Mouse (Mus musculus) CD8-positive naive resting alpha-beta T cell, adult 57 days (primary cell): ENCODE measurements around the gene Slc16a11. TPM values are rescaled to one million over a fixed set of nuclear protein-coding genes. Genes with fewer than 3 reads are reported as not detected.

Source experiments
- total RNA-seq: library from RNA; stranded (reverse); gene quantifications from one replicate; pipeline ENCODE4 v1.2.4, GENCODE M21; 2023

The Slc16a11 gene
- not detected for total RNA-seq

DNA sequence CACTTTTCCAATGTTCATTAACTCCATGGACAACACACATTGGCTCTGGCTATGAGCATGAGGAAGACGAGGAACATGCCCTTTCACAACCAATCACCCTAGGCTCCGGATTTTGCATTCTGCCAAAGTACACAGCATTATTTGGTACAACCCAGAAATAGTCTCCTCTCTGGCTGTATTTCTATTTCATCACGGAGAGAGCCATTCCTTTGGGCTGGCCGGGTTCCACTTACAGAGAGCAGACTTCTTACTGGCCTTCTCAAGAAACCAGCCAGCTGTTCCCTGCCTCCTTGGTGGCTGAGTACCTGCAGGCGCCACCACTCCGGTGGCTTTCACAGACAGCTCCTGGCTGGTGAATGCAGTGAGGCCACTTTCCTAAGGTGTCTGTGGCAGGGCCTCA lies at the start of gene Slc16a11:
Gene Slc16a11, plus strand, starts transcription at position 330 of the 400 bp plus-strand sequence.

DNA sequence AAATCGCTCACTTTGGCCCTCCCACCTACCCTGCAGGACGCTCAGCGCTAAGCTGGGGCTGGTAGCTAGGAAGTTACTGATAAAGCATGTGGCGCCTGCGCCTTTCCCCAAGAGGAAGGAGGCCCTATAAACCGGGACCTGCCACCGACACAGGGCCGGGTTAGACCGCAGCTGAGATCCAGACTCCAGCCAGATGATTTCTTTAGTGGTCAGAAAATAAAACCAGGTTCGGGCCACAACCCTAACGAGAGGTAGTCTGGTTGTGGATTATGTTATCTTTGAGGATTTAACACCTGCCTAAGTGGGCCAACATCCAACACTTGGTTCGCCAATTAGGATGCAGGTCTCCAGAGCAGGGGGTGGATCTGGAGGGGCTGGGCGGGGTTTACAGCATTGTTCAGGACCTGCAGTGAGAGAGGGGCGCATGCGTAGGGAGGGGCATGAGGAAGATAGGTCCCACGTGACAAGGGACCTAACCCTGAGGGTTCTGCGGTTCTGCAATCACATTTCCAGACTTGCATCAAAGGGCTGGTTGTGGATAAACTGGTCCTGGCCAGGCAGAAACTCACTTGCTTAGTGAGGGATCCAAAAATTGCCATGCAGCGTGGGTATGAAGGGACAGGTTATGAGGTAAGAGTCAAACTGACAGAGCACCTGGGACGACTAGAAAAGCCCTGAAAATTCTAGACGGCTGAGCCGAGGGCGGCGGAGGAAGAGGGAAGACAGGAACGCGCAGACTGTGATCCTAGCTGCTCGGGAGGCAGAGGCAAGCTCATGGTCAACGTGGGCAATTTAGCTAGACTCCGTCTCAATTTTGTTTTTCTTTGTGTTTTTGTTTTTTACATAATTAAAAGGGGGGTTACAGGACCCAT lies 8.4 kb downstream of the Slc16a11 start, which contains the start of gene Slc16a13:
Gene Slc16a13, minus strand, starts transcription at position 334 of the 872 bp plus-strand sequence.

DNA sequence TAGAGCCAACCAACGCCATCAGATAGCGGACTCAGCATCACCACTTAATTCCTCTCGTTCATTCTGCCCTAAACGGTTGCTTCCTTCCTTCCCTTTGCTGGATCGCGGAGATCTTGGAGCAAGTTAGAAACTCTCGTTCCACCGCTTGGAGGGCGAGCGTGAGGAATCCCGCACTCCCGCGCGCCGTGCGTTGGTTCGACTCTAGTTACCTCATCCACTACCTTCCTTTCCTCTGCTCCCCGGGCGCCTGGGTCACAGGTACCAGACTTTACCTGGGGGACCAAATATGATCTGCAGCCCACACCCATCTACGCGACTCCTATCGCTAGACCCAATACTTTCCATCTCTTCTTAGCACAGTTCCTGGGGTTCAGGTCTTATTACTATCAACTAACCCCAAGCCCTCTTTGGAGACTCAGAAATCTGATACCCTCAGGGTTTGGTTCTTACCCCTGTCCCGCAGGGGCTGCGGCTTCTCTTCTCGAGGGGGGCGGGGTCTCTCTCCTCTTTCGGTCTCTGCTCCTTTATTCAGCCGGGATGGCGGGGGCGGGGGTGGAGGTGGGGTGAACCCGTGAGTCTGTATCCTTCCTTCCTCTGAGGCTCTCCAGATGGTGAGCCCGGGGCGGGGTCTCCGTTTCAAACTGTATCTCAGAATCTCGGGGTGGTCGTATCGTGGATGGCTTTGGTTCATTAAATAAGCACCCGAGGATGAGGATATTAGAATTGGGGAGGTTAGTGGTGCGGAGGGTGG lies 16.9 kb downstream of the Slc16a11 start, which contains the start of gene Bcl6b:
Gene Bcl6b, minus strand, starts transcription at position 539 of the 751 bp plus-strand sequence.

DNA sequence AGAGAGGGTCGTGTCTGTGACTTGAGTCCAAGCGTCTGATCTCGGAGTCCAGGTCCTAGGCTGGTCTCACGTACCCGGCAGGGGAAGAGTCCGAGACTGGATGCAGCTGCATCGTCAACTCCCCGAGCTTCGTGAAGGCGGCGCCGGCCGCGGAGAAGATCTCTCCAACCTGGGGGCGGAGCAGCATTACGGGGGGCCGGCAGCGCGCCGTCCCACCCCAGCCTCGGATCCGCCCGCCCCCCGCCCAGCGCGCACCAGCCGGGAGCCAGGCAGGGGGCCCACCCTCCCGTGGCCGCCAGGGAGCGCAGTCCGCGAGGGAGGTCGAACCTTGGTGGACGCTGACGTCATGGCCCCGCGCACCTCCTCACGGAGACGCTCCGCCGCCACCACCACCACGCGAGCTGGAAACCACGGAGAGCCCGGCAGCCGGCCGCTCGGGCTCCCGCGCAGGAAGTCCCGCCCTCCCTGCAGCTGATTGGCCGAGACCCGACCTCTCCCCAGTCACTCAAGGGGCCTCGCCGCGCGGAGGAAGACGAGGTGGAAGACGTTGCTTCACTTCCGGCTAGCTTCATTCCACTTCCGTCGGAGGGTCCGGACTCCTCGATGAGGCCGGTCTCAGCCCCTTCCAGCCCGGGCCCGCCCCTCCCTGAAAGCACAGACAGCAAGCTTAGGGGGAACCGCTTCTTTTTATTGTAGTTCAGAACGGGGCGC lies 25.1 kb downstream of the Slc16a11 start, which contains the start of gene 0610010K14Rik:
Gene 0610010K14Rik, minus strand, starts transcription at position 458 of the 711 bp plus-strand sequence.

DNA sequence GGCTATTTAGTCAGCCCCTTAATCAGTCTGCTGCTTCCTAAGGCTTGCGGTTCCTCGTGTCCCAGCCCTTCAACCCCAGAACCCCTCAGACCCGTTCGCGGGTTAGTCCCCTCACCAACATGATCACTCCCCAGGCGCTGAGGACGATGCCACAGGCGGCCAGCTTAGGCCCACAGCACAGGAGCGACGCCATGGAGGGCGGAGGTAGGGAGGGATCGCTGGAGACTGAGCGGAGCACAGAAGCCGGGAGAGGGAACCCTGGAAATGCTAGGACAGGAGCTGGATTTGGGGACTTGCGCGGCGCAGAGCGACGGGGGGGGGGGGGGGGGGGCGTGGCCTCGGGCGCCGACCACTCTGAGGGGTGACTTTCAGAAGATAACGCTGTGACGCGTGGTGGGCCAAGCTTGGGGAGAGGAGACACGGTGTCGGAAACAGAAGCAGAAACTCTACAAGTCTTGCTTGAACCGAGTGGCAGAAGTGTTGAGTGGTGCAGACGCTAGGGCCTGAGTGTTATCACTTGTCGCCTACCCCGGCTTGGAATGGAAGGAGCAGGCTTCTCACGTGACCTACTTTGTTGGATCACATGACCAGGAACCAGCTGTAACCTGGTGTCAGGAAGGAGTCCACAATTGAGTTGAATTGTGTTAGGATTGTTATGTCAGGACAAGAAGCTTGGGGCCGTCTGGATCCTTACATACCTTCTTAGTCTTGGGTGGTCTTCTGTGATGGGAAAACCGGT lies 27.2 kb downstream of the Slc16a11 start, which contains the start of the genes Gm21988 and Rnasek:
Gene Gm21988, minus strand, starts transcription at position 290 of the 739 bp plus-strand sequence.
Gene Rnasek, minus strand, starts transcription at position 302 of the 739 bp plus-strand sequence.

DNA sequence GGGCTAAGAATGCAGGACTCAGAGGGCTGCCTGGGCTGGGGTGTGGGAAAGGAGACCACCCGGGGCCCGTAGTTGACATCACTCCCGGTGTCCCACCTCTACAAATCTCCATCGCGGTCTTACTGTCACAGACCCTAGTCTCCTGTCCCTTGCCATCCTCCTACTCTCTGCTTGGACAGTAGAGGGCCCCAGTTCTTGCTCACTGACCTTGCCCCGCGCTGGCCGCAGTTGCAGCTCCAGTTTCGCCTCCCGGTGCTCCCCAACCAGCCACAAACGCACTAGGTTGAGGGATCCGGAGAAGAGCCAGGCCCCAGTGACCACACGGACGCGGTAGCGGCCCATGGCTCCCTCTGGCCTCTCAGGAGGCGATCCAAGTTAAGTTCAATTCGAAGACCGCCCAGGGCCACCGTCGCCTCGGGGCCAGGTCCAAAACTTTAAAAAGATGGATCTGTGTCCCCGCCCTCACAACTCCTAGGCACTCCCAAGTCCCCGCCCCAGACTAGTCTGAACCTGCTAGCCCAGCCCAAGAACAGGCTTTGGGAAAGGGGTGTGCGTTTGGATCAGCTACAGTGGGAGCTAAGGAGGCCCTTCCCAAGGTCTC lies 42.5 kb downstream of the Slc16a11 start, which contains the start of gene Alox12:
Gene Alox12, minus strand, starts transcription at position 423 of the 601 bp plus-strand sequence.

Other genes starting within 250 kb of the Slc16a11 start
- not detected for gene Cldn7, start 248.0 kb upstream of the Slc16a11 start, total RNA-seq
- 114 TPM for gene Ctdnep1, start 231.6 kb upstream of the Slc16a11 start, total RNA-seq
- gene Elp5, start 230.2 kb upstream of the Slc16a11 start, total RNA-seq: 36.4 TPM
- gene Gabarap, start 221.6 kb upstream of the Slc16a11 start, total RNA-seq: 172 TPM
- 55.3 TPM for gene Phf23, start 217.0 kb upstream of the Slc16a11 start, total RNA-seq
- 47.2 TPM for gene Dvl2, start 212.2 kb upstream of the Slc16a11 start, total RNA-seq
- 46.3 TPM for gene Acadvl, start 197.3 kb upstream of the Slc16a11 start, total RNA-seq
- 27.8 TPM for gene Dlg4, start 195.8 kb upstream of the Slc16a11 start, total RNA-seq
- gene Asgr1, start 158.7 kb upstream of the Slc16a11 start, total RNA-seq: not detected
- not detected for gene Asgr2, start 120.1 kb upstream of the Slc16a11 start, total RNA-seq
- not detected for gene Mgl2, start 82.4 kb upstream of the Slc16a11 start, total RNA-seq
- gene Clec10a, start 56.6 kb upstream of the Slc16a11 start, total RNA-seq: not detected
- gene Slc16a13, start 8.3 kb downstream of the Slc16a11 start, total RNA-seq: 2.5 TPM
- 0.15 TPM for gene Bcl6b, start 17.0 kb downstream of the Slc16a11 start, total RNA-seq
- gene 0610010K14Rik, start 25.2 kb downstream of the Slc16a11 start, total RNA-seq: 60.8 TPM
- gene Gm21988, start 27.1 kb downstream of the Slc16a11 start, total RNA-seq: 4.4 TPM
- gene Rnasek, start 27.1 kb downstream of the Slc16a11 start, total RNA-seq: 59.2 TPM
- gene Alox12, start 42.6 kb downstream of the Slc16a11 start, total RNA-seq: not detected
- gene Alox12e, start 109.9 kb downstream of the Slc16a11 start, total RNA-seq: not detected
- gene Alox15, start 139.3 kb downstream of the Slc16a11 start, total RNA-seq: 0.77 TPM
- gene Pelp1, start 197.3 kb downstream of the Slc16a11 start, total RNA-seq: 26.8 TPM
- 289 TPM for gene Arrb2, start 219.9 kb downstream of the Slc16a11 start, total RNA-seq
- gene Med11, start 239.2 kb downstream of the Slc16a11 start, total RNA-seq: 27.4 TPM
- gene Zmynd15, start 246.7 kb downstream of the Slc16a11 start, total RNA-seq: 1.8 TPM
- gene Cxcl16, start 247.2 kb downstream of the Slc16a11 start, total RNA-seq: 2.5 TPM